Mouse (Mus musculus) testis, adult 2 months (tissue): ENCODE data around the gene Pts. TPM values are rescaled to one million over a fixed set of nuclear protein-coding genes. Genes with fewer than 3 reads are reported as not detected.

Experiments used
- H3K27ac ChIP-seq: fragments of 200-500 bp; 2 replicates; pipeline ENCODE4 v1.5.1; 2012; ENCODE audit warnings: low read depth, low read length; ENCODE audit not compliant: control insufficient read depth, insufficient read depth
- H3K27me3 ChIP-seq: fragments of 200-500 bp; 2 replicates; pipeline ENCODE4 v1.6.1; 2012; ENCODE audit warnings: mild to moderate bottlenecking, low read length, moderate library complexity; ENCODE audit not compliant: control insufficient read depth, insufficient read depth
- H3K36me3 ChIP-seq: fragments of 200-500 bp; 2 replicates; pipeline ENCODE4 v1.6.1; 2012; ENCODE audit warnings: mild to moderate bottlenecking, low read length; ENCODE audit not compliant: control insufficient read depth, insufficient read depth
- H3K4me1 ChIP-seq: fragments of 200-500 bp; 2 replicates; pipeline ENCODE4 v1.6.1; 2012; ENCODE audit warnings: low read length; ENCODE audit not compliant: control insufficient read depth, insufficient read depth
- H3K4me3 ChIP-seq: fragments of 200-500 bp; 2 replicates; pipeline ENCODE4 v1.5.1; 2012; ENCODE audit warnings: low read depth, mild to moderate bottlenecking, low read length, moderate library complexity, mixed read lengths; ENCODE audit not compliant: control insufficient read depth
- CTCF ChIP-seq: fragments of 200-500 bp; IDR thresholded peaks from 2 replicates; pipeline ENCODE4 v1.5.1; 2012; ENCODE audit warnings: low read depth, mild to moderate bottlenecking, inconsistent platforms, low read length, moderate library complexity; ENCODE audit not compliant: control insufficient read depth, insufficient read depth, insufficient replicate concordance
- POLR2A ChIP-seq: fragments of 200-500 bp; IDR thresholded peaks from 2 replicates; pipeline ENCODE4 v1.6.1; 2012; ENCODE audit warnings: low read depth, mild to moderate bottlenecking, inconsistent platforms, low read length, moderate library complexity; ENCODE audit not compliant: control insufficient read depth
- polyA plus RNA-seq: library from polyadenylated mRNA; depleted of rRNA; stranded (reverse); fragments of >200 nt; gene quantifications from 2 replicates; pipeline ENCODE4 v1.2.3, GENCODE M21; 2012; rRNA removed

Gene Pts
- polyA plus RNA-seq, 1 experiment: 10.7 TPM

DNA sequence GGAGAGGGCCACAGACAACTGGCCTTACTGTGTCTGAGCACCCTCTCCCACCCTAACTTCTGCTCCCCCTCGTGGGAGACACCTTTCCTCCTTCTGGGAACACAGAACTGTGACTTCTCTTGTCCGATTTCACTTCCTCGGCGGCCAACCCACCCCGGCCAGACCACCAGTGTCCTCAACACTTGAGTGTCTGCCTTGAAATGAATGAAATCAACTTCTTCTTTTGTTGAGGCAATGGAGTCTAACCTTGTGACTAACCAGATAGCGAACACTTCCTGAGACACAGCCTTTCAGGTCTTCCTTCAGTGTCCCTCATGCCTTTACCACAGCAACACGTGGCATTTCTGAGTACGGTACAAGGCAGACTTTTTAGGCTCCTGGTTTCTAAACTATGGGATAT is 45.8 kb downstream of the Pts start:
- Histone ChIP-seq H3K4me1 (peaks cover 3% of the 10 kb centered on the region), H3K36me3 (no peaks in the 10 kb centered on the region), H3K27me3 (no peaks in the 10 kb centered on the region), H3K27ac (no peak overlapping the region), H3K4me3 (no peak overlapping the region)
- TF ChIP-seq POLR2A: no peak
- no peak for TF ChIP-seq CTCF

DNA sequence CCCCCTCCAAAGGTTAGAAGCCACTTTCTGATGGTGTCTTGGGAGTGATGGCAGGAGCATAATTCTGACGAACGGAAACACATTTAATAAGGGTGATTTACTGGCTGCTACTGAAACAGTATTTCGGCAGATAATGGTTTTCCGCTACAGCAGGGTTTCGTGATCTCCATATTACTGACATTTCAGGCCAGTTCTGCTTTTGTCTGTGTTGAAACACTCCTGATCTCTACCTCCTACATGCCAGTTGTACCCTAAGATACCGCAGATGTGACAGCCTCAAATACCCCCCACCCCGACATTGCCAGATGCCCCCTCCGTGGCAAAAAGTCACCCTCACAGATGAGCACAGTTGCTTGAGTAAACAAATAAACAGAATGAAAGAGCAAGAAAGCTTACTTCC is 49.0 kb downstream of the Pts start:
- no peak overlapping the region for H3K4me3 ChIP-seq
- TF ChIP-seq CTCF: no peak
- TF ChIP-seq POLR2A: no peak
- no peaks in the 10 kb centered on the region for H3K36me3 ChIP-seq
- H3K4me1 ChIP-seq: no peaks in the 10 kb centered on the region
- H3K27me3 ChIP-seq: no peaks in the 10 kb centered on the region
- H3K27ac ChIP-seq: no peak overlapping the region

GRCm38 (mm10) chr9:50478826-50479225 is 49.7 kb downstream of the Pts start:
- H3K27ac ChIP-seq: no peak overlapping the region
- TF ChIP-seq CTCF: no peak
- no peak for TF ChIP-seq POLR2A
- no peaks in the 10 kb centered on the region for H3K36me3 ChIP-seq

GRCm38 (mm10) chr9:50477270-50477669 is 51.3 kb downstream of the Pts start:
- no peaks in the 10 kb centered on the region for H3K36me3 ChIP-seq
- H3K27me3 ChIP-seq: no peaks in the 10 kb centered on the region
- TF ChIP-seq POLR2A (no peak), CTCF (no peak)
- no peak overlapping the region for H3K27ac ChIP-seq
- no peaks in the 10 kb centered on the region for H3K4me1 ChIP-seq
- H3K4me3 ChIP-seq: no peak overlapping the region

More at GRCm38 (mm10) chr9:50478826-50479225, 49.7 kb downstream of the Pts start:
- H3K27me3 ChIP-seq: no peaks in the 10 kb centered on the region
- H3K4me1 ChIP-seq: no peaks in the 10 kb centered on the region
- no peak overlapping the region for H3K4me3 ChIP-seq

GRCm38 (mm10) chr9:50476651-50477050 is 51.9 kb downstream of the Pts start:
- TF ChIP-seq CTCF: no peak
- no peak for TF ChIP-seq POLR2A

GRCm38 (mm10) chr9:50475745-50476144 is 52.8 kb downstream of the Pts start:
- no peaks in the 10 kb centered on the region for H3K4me1 ChIP-seq
- H3K36me3 ChIP-seq: no peaks in the 10 kb centered on the region
- no peaks in the 10 kb centered on the region for H3K27me3 ChIP-seq
- TF ChIP-seq POLR2A (no peak), CTCF (no peak)
- H3K27ac ChIP-seq: no peak overlapping the region
- H3K4me3 ChIP-seq: no peak overlapping the region

More at GRCm38 (mm10) chr9:50476651-50477050, 51.9 kb downstream of the Pts start:
- Histone ChIP-seq H3K4me3 (no peak overlapping the region), H3K4me1 (no peaks in the 10 kb centered on the region), H3K27ac (no peak overlapping the region), H3K27me3 (no peaks in the 10 kb centered on the region), H3K36me3 (no peaks in the 10 kb centered on the region)

DNA sequence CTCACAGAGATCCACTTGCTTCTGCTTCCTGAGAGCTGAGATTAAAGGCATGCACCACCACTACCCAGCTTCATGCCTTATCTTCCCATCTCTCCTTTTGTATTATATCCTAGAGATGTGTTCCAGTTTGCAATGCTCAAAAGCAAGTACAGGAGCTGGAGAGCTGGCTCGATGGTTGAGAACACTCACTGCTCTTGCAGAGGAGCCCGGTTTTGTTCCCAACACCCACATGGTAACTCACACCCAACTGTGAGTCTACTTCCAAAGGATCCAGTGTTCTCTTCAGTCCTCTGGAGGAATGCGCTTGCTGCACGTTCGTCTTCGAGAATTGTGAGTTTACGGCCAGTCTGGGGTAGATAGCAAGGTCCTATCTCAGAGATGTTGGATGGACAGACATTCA is 53.2 kb downstream of the Pts start:
- Histone ChIP-seq H3K36me3 (no peaks in the 10 kb centered on the region), H3K4me3 (no peak overlapping the region), H3K27ac (no peak overlapping the region), H3K27me3 (no peaks in the 10 kb centered on the region), H3K4me1 (no peaks in the 10 kb centered on the region)
- TF ChIP-seq POLR2A (no peak), CTCF (no peak)

Other genes starting within 250 kb of the Pts start
- gene Rpl10-ps3, start 183.8 kb downstream of the Pts start, polyA plus RNA-seq: 5.3 and 6.6 TPM in 2 replicates
- 0.16 and 0.87 TPM in 2 replicates for gene Plet1, start 34.2 kb downstream of the Pts start, polyA plus RNA-seq
- 0.67 and 0.72 TPM in 2 replicates for gene Il18, start 26.1 kb upstream of the Pts start, polyA plus RNA-seq
- 0.67 and 0.89 TPM in 2 replicates for gene Bco2, start 26.5 kb upstream of the Pts start, polyA plus RNA-seq
- 3.7 and 6.2 TPM in 2 replicates for gene Tex12, start 32.6 kb upstream of the Pts start, polyA plus RNA-seq
- gene Sdhd, start 75.1 kb upstream of the Pts start, polyA plus RNA-seq: 61.7 and 75.8 TPM in 2 replicates
- gene Timm8b, start 75.2 kb upstream of the Pts start, polyA plus RNA-seq: 512 and 577 TPM in 2 replicates
- gene Pih1d2, start 88.6 kb upstream of the Pts start, polyA plus RNA-seq: 38.2 and 40.3 TPM in 2 replicates
- 6.0 and 6.4 TPM in 2 replicates for gene Nkapd1, start 88.7 kb upstream of the Pts start, polyA plus RNA-seq
- gene Dlat, start 131.1 kb upstream of the Pts start, polyA plus RNA-seq: 36.8 and 39.7 TPM in 2 replicates
- gene Dixdc1, start 210.8 kb upstream of the Pts start, polyA plus RNA-seq: 14.1 and 15.0 TPM in 2 replicates
- 1.6 and 2.1 TPM in 2 replicates for gene 2310030G06Rik, start 217.8 kb upstream of the Pts start, polyA plus RNA-seq
- gene Cryab, start 222.6 kb upstream of the Pts start, polyA plus RNA-seq: 4.4 and 6.0 TPM in 2 replicates
- gene Hspb2, start 223.6 kb upstream of the Pts start, polyA plus RNA-seq: 2.3 and 3.6 TPM in 2 replicates
- 5.3 and 5.8 TPM in 2 replicates for gene Fdxacb1, start 239.5 kb upstream of the Pts start, polyA plus RNA-seq
- gene Alg9, start 246.3 kb upstream of the Pts start, polyA plus RNA-seq: 31.0 and 40.0 TPM in 2 replicates
- gene 1110032A03Rik, start 246.8 kb upstream of the Pts start, polyA plus RNA-seq: 662 and 684 TPM in 2 replicates